Mouse (Mus musculus): ENCODE data around the gene Ctnna2.

GRCm38 (mm10) chr6:77371147-77371546 lies 608.4 kb downstream of the Ctnna2 start:
- no peak for TF ChIP-seq GATA1 (IDR thresholded peaks at IDR 0.05; ENCODE audit: borderline replicate concordance, low read length)
- no peak for TF ChIP-seq FLI1 (IDR thresholded peaks at IDR 0.05; ENCODE audit: low read length)
